Mouse (Mus musculus) forebrain, embryonic 14.5 days (tissue): ENCODE results near the gene Mdm2. TPM values are rescaled to one million over a fixed set of nuclear protein-coding genes. Genes with fewer than 3 reads are reported as not detected.

Source experiments
- ATAC-seq: fragments of 200-750 bp; cut with Nextera tagmentation; 2 replicates; pipeline ENCODE4 v1.8.0; 2017; ENCODE audit warnings: mild to moderate bottlenecking, moderate library complexity
- DNase-seq: peaks from one replicate; pipeline ENCODE4 v3.0.0-alpha.2; 2015; ENCODE audit warnings: low spot score
- H3K27ac ChIP-seq: fragments of 300-500 bp; sonication (generic); 2 replicates; pipeline ENCODE4 v1.5.1; 2014; ENCODE audit warnings: low read depth, mild to moderate bottlenecking, control low read depth, low read length, moderate library complexity
- H3K27me3 ChIP-seq: fragments of 300-500 bp; sonication (generic); replicated peaks from 2 replicates; pipeline ENCODE4 v1.6.1; 2014; ENCODE audit warnings: low read length, control low read depth, mixed read lengths; ENCODE audit not compliant: control insufficient read depth, insufficient read depth
- H3K36me3 ChIP-seq: fragments of 300-500 bp; sonication (generic); 2 replicates; pipeline ENCODE4 v1.6.1; 2014; ENCODE audit warnings: low read length, control low read depth; ENCODE audit not compliant: control insufficient read depth, insufficient read depth
- H3K4me1 ChIP-seq: fragments of 300-500 bp; sonication (generic); 2 replicates; pipeline ENCODE4 v1.6.1; 2014; ENCODE audit warnings: antibody characterized with exemption, low read length, control low read depth; ENCODE audit not compliant: control insufficient read depth, insufficient read depth
- H3K4me2 ChIP-seq: fragments of 300-500 bp; sonication (generic); 2 replicates; pipeline ENCODE4 v1.6.1; 2014; ENCODE audit warnings: mild to moderate bottlenecking, control low read depth, low read length
- H3K4me3 ChIP-seq: fragments of 300-500 bp; sonication (generic); 2 replicates; pipeline ENCODE4 v1.5.1; 2014; ENCODE audit warnings: low read depth, low read length, control low read depth
- H3K9ac ChIP-seq: fragments of 300-500 bp; sonication (generic); 2 replicates; pipeline ENCODE4 v1.6.1; 2014; ENCODE audit warnings: mild to moderate bottlenecking, low read length, control low read depth, moderate library complexity
- H3K9me3 ChIP-seq: fragments of 300-500 bp; sonication (generic); replicated peaks from 2 replicates; pipeline ENCODE4 v1.6.1; 2016; ENCODE audit warnings: low read length, control low read depth, mixed read lengths; ENCODE audit not compliant: control insufficient read depth
- WGBS: fragments of 180-500 bp; shearing (Covaris S2); extraction: QIAGEN DNeasy Blood & Tissue Kit; methylation state at CpG from one replicate; pipeline ENCODE4 v1.1.7; 2014; 5-methylcytosine and 5-hydroxymethylcytosine counted together
- polyA plus RNA-seq: library from polyadenylated mRNA; unstranded; fragments of >200 nt; fragmentation: Nextera tagmentation; extraction: Ambion mirVana; gene quantifications from 2 replicates; pipeline ENCODE4 v1.2.1, GENCODE M21; 2014

Gene Mdm2
- polyA plus RNA-seq, 1 experiment from 2014 or later, result 33.0 TPM

DNA sequence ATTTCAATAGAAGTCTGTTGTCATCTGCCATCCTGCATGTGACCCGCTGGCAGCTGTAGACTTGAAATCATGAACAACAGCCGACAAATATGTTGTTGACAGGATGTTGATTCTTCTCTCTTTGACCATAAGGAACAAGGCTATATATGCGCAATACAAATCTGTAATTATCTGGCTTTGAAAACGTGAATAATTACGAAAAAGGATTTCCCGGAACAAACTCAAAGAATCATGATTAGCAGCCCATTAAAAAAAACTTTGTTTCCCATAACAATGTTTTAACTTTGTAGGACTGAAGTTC, 53.9 kb downstream of the Mdm2 start:
- H3K27ac ChIP-seq, result no peak overlapping the region
- ATAC-seq (no peak), DNase-seq (no peak)
- H3K4me1 ChIP-seq, result no peaks in the 10 kb centered on the region
- 85% methylated on average over 6 of the region's 6 CpGs for WGBS
- no peaks in the 10 kb centered on the region for H3K36me3 ChIP-seq
- H3K9ac ChIP-seq, result no peak overlapping the region
- no peaks in the 10 kb centered on the region for H3K27me3 ChIP-seq
- no peak overlapping the region for H3K4me3 ChIP-seq
- H3K4me2 ChIP-seq, result no peak overlapping the region
- H3K9me3 ChIP-seq, result no peaks in the 10 kb centered on the region

DNA sequence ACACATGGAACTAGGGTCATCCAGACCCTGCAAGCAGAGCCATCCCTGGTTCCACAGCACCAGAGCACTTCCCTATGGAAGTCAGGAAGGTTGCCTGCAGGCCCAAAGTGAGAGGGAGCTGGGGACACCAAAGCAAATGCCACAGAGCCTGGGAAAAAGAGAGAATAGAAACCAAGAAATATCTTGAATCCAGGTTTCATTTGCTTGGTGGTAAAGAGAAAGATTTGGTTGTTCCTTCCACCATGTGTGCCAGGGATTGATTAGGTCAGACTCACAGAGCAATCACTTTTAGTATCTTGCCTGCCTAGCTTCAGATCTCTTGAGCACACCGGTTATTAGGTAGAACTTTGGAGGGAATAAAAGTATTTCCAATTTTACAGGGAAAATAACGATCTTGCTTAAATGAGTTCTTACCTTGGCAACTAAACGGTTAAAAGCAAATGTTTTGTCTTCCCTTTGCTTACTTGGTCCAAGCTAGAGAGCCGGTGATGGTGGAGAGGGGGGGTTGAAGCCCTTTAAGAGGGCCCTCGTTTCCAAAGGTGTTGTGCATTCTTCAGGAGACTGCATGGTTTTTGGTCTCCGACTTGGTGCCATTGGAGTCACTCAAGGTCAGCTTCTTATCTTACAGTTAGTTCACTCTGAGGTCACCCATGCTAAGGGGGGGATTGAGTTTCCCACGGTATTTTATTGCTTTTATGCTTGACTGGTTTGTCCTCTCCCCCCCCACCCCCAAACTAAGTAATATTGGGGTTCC, 54.5 kb downstream of the Mdm2 start:
- H3K27ac ChIP-seq, result no peak overlapping the region
- no peaks in the 10 kb centered on the region for H3K36me3 ChIP-seq
- H3K4me3 ChIP-seq, result no peak overlapping the region
- DNase-seq (no peak), ATAC-seq (no peak)
- H3K4me2 ChIP-seq, result no peak overlapping the region
- H3K27me3 ChIP-seq, result no peaks in the 10 kb centered on the region
- no peaks in the 10 kb centered on the region for H3K9me3 ChIP-seq
- H3K4me1 ChIP-seq, result no peaks in the 10 kb centered on the region
- WGBS, result 57% methylated on average over 7 of the region's 7 CpGs
- no peak overlapping the region for H3K9ac ChIP-seq

DNA sequence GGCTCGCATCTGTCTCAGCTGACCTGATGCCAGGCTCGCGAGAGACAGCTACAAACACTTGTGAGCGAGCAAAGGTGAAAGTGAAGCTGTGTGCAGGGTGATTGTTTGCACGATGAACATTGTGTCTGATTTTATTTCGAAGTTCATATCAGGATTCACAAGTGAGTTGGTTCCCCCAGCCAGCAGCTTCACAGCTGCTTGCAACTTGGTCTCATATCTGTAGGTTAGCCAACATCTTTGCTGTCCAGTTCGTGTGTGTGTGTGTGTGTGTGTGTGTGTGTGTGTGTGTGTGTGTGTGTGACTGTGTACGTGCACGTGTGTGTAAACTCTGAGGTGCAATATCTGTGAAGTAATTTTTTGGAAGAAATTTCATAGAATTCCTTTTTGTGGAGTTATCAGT, 55.1 kb downstream of the Mdm2 start:
- ATAC-seq (no peak), DNase-seq (no peak)
- Histone ChIP-seq H3K27ac (no peak overlapping the region), H3K4me1 (no peaks in the 10 kb centered on the region), H3K9ac (no peak overlapping the region), H3K9me3 (no peaks in the 10 kb centered on the region), H3K36me3 (no peaks in the 10 kb centered on the region), H3K27me3 (no peaks in the 10 kb centered on the region), H3K4me3 (no peak overlapping the region), H3K4me2 (no peak overlapping the region)
- 80% methylated on average over 9 of the region's 9 CpGs for WGBS

DNA sequence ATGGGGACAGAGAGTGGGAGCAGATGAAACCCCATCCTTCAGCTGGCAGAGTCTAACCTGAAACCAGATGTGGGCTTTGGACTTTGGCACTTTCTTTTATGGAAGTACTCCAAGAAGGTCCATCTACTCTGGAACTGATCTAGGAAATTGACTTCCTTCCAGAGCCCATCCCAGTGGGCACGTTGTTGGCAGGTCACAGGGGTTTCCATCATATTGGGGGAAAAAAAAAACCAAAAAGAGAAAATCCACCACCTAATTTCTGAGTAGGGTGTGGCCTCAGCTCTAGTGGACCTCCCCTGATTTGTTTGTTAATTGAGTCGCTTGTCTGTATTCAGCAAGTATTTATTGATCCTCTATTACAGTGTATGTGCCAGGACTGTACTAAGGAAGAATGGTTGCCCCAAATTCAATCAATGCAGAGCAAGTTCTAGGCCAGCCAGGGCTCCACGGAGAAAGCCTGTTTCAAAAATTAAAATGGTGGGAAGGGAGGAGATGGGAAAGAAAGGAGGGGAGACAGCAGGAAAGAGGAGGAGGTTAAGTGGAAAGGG, 55.9 kb downstream of the Mdm2 start:
- H3K4me1 ChIP-seq, result no peaks in the 10 kb centered on the region
- H3K4me3 ChIP-seq, result no peak overlapping the region
- H3K27me3 ChIP-seq, result no peaks in the 10 kb centered on the region
- H3K36me3 ChIP-seq, result no peaks in the 10 kb centered on the region
- H3K4me2 ChIP-seq, result no peak overlapping the region
- DNase-seq (no peak), ATAC-seq (no peak)
- WGBS, result 82% methylated on average over 3 of the region's 3 CpGs
- no peak overlapping the region for H3K9ac ChIP-seq
- H3K9me3 ChIP-seq, result no peaks in the 10 kb centered on the region
- no peak overlapping the region for H3K27ac ChIP-seq

DNA sequence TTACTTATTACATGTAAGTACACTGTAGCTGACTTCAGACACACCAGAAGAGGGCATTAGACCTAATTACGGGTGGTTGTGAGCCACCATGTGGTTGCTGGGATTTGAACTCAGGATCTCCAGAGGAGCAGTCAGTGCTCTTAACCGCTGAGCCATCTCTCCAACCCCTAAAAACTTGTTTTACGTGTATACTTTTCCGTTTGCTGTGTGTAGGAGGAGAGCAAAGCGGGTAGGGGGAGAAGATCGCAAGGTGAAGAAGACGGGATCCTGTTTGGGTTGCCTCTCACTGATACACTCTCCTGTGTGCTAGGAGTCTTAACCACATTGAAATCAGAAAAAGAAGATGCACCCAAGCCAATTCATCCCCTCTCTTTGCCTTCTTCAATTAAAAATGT, 56.8 kb downstream of the Mdm2 start:
- 89% methylated on average over 7 of the region's 7 CpGs for WGBS
- no peaks in the 10 kb centered on the region for H3K27me3 ChIP-seq
- ATAC-seq (no peak), DNase-seq (no peak)
- no peaks in the 10 kb centered on the region for H3K36me3 ChIP-seq
- no peaks in the 10 kb centered on the region for H3K9me3 ChIP-seq
- no peak overlapping the region for H3K27ac ChIP-seq
- no peaks in the 10 kb centered on the region for H3K4me1 ChIP-seq
- H3K4me3 ChIP-seq, result no peak overlapping the region
- no peak overlapping the region for H3K9ac ChIP-seq
- no peak overlapping the region for H3K4me2 ChIP-seq

DNA sequence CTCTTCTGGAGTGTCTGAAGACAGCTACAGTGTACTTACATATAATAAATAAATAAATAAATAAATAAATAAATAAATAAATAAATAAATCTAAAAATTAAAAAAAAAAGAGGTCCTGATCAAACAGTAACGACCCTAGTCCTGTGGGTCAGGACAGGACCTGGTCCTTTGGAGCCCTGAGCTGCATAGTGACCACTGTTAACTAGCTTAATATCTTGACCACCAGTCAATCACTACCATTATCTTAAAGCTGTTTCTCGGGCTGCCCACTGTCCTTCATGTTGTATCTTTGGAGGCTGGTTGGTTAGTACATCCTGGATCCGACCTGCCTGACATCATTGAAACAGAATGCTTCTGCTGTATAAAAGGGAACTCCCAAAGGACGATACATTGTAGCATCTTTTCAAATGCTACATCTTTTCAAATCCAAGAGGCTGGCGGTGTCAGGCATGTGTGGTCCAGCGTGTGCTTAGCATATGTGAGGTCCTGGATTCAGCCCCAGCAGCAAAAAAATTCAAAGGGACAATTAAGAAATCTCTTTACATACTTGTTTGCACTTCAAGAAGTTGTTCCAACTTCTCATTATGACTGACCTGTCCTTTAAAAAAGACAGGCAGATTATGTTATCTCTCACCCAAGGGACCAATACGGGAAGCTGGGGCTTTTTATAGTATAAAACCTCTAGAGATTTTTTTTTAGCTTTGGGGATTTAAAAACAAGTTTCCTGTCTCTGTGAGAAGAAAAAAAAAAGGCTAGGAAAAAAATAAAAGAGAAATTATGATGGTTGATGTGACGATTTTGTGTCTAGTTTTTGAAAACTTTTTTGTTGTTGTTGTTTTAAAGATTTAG, 57.4 kb downstream of the Mdm2 start:
- no peak overlapping the region for H3K9ac ChIP-seq
- ATAC-seq, result no peak
- H3K9me3 ChIP-seq, result no peaks in the 10 kb centered on the region
- no peaks in the 10 kb centered on the region for H3K4me1 ChIP-seq
- DNase-seq, result no peak
- no peak overlapping the region for H3K4me2 ChIP-seq
- H3K4me3 ChIP-seq, result no peak overlapping the region
- no peaks in the 10 kb centered on the region for H3K36me3 ChIP-seq
- H3K27ac ChIP-seq, result no peak overlapping the region
- H3K27me3 ChIP-seq, result no peaks in the 10 kb centered on the region
- 80% methylated on average over 8 of the region's 8 CpGs for whole genome bisulfite sequencing

DNA sequence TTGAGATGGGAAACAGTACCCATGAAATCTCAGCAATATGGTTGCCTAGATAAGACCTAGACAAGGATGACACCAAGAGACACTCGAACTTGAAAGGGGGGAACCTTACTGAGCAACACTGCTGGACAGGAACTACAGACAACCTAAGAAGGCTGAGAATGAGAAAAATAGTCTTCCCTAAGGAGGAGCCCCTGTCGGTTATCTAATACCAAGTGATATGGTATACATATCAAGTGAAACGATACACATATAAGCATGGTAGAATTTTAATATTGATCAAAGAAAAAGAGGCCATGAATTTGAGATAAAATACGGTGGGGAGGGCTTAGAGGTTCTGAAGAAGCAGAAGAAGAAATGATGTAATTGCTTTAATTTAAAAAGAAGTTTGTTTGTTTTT, 58.2 kb downstream of the Mdm2 start:
- no peak for ATAC-seq
- Histone ChIP-seq H3K9me3 (no peaks in the 10 kb centered on the region), H3K27ac (no peak overlapping the region), H3K9ac (no peak overlapping the region), H3K4me1 (no peaks in the 10 kb centered on the region; the same call in 1 of the 2 replicates), H3K4me2 (no peak overlapping the region), H3K4me3 (no peak overlapping the region), H3K36me3 (no peaks in the 10 kb centered on the region), H3K27me3 (no peaks in the 10 kb centered on the region)
- WGBS, result 95% methylated on average over 4 of the region's 4 CpGs
- no peak for DNase-seq

DNA sequence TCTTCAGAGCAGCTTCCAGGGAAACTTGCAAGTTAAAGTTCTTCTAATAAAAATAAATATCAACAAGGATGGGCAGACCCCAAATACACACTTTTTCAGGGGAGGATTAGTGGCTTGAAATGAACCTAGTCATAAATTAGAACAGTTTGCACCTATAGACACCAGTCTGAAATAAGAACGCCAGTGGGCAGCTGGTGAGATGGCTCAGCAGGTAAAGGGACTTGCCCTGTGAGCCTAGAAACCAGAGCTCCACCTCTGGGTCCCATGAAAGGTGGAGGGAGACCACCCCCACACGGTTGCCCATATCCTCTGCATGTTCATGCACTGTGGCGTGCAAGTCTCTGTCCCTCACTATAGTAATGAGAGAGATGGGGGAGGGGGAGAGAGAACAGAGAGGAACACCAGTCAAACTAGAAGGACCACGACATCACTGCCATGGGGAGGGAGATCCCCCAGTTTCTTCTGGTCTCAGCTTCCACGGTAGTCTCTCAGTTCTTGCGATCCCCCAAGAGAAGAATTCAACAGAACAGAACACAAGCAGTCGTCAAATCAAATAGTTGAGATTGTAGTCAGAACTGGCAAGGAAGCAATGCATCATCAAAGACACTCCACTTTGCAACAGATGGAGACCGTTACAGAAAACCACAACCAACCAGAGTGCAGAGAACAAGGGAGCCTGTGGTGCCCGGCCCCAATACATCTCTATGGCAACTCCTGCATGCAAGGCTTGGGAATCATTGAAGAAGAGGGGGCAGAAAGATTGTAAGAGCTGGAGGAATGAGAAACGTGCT, 58.8 kb downstream of the Mdm2 start:
- WGBS, result 82% methylated on average over 10 of the region's 10 CpGs
- no peaks in the 10 kb centered on the region for H3K9me3 ChIP-seq
- H3K4me2 ChIP-seq, result no peak overlapping the region
- DNase-seq (no peak), ATAC-seq (no peak)
- no peak overlapping the region for H3K27ac ChIP-seq
- H3K4me1 ChIP-seq, result no peaks in the 10 kb centered on the region; the same call in 1 of the 2 replicates
- H3K36me3 ChIP-seq, result no peaks in the 10 kb centered on the region
- no peak overlapping the region for H3K9ac ChIP-seq
- no peaks in the 10 kb centered on the region for H3K27me3 ChIP-seq
- H3K4me3 ChIP-seq, result no peak overlapping the region
